Mouse (Mus musculus) heart, postnatal 0 days (tissue): ENCODE data around the gene Hba-x.

Source experiments
- CTCF ChIP-seq: IDR thresholded peaks from 2 replicates; pipeline ENCODE4 v1.5.1; 2016; ENCODE audit warnings: antibody characterized with exemption, control low read depth, low read depth
- EP300 ChIP-seq: IDR thresholded peaks from 2 replicates; pipeline ENCODE4 v1.6.1; 2016; ENCODE audit warnings: antibody characterized with exemption, low read depth

DNA sequence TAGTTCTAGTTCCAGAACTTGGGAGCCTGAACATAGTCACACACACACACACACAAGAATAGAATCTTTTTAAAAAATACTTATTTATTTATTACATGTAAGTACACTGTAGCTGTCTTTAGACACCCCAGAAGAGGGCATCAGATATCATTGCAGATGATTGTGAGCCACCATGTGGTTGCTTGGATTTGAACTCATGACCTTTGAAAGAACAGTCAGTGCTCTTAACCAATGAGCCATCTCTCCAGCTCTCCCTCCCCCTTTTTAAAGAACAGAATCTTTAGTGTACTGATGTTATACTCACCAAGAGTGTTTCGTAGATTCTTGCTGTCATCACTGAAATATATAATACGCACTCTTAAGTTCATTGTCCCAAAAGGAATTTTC is 22.3 kb downstream of the Hba-x start:
- TF ChIP-seq EP300 (no peak), CTCF (no peak)
